Mouse (Mus musculus): ENCODE results near the gene Npsr1.

GRCm38 (mm10) chr9:24136354-24136753 is 38.6 kb downstream of the Npsr1 start:
- TF ChIP-seq CTCF (IDR thresholded peaks at IDR 0.05; ENCODE audit: low read depth) (no peak), EP300 (optimal IDR thresholded peaks at IDR 0.05) (no peak)

All from stomach, postnatal 0 days (tissue).